Mouse (Mus musculus) MEL (cell line): ENCODE measurements around the gene Gm1673. TPM values are rescaled to one million over a fixed set of nuclear protein-coding genes. Genes with fewer than 3 reads are reported as not detected.

Source experiments
- DNase-seq: peaks from one replicate; pipeline ENCODE4 v3.0.0; 2011; ENCODE audit warnings: low read depth, low spot score
- H3K27ac ChIP-seq: 2 replicates; pipeline ENCODE4 v1.5.1; 2012; ENCODE audit warnings: low read depth, mild to moderate bottlenecking, control low read depth, low read length, moderate library complexity; ENCODE audit not compliant: control insufficient read depth
- H3K27me3 ChIP-seq, 2 experiments: fragments of 150-350 bp in 1 of 2; sonication (generic) in 1 of 2; 2 replicates each; pipeline ENCODE4 v1.6.1; 2012; ENCODE audit warnings: low read length in 2 of 2, mild to moderate bottlenecking in 2 of 2, improper control_type of control experiment in 1 of 2, moderate library complexity in 1 of 2; ENCODE audit not compliant: insufficient read depth in 2 of 2, control insufficient read depth in 1 of 2
- H3K36me3 ChIP-seq, 2 experiments: 2 replicates each; pipeline ENCODE4 v1.6.1; 2012 to 2014; ENCODE audit warnings: low read length in 2 of 2, improper control_type of control experiment in 1 of 2, inconsistent platforms in 1 of 2, mild to moderate bottlenecking in 1 of 2; ENCODE audit not compliant: insufficient read depth in 2 of 2, control insufficient read depth in 1 of 2
- H3K4me1 ChIP-seq, 2 experiments: fragments of 150-350 bp in 1 of 2; sonication (generic) in 1 of 2; 2 replicates each; pipeline ENCODE4 v1.6.1; 2012; ENCODE audit warnings: low read length in 2 of 2, improper control_type of control experiment in 1 of 2, mild to moderate bottlenecking in 1 of 2; ENCODE audit not compliant: insufficient read depth in 2 of 2, control insufficient read depth in 1 of 2
- H3K4me3 ChIP-seq, 2 experiments: fragments of 150-350 bp in 1 of 2; sonication (generic) in 1 of 2; 2 replicates each; pipeline ENCODE4 v1.5.1; 2012; ENCODE audit warnings: low read depth in 2 of 2, low read length in 2 of 2, mild to moderate bottlenecking in 2 of 2, moderate library complexity in 2 of 2, control low read depth in 1 of 2, improper control_type of control experiment in 1 of 2; ENCODE audit not compliant: control insufficient read depth in 1 of 2, insufficient read depth in 1 of 2
- H3K79me2 ChIP-seq: 2 replicates; pipeline ENCODE4 v1.6.1; 2012; ENCODE audit warnings: mild to moderate bottlenecking, low read length, moderate library complexity; ENCODE audit not compliant: control insufficient read depth, poor library complexity, insufficient read depth
- H3K9ac ChIP-seq: 2 replicates; pipeline ENCODE4 v1.6.1; 2012; ENCODE audit warnings: low read depth, mild to moderate bottlenecking, control low read depth, low read length, moderate library complexity; ENCODE audit not compliant: control insufficient read depth, poor library complexity, severe bottlenecking
- H3K9me3 ChIP-seq: fragments of 150-350 bp; sonication (generic); replicated peaks from 2 replicates; pipeline ENCODE4 v1.6.1; 2012; ENCODE audit warnings: mild to moderate bottlenecking, low read length, improper control_type of control experiment, moderate library complexity; ENCODE audit not compliant: insufficient read depth
- BHLHE40 ChIP-seq: IDR thresholded peaks from 2 replicates; pipeline ENCODE4 v1.6.1; 2012; ENCODE audit warnings: low read depth, mild to moderate bottlenecking, inconsistent platforms, low read length, improper control_type of control experiment, borderline replicate concordance
- CHD1 ChIP-seq: IDR thresholded peaks from 2 replicates; pipeline ENCODE4 v1.6.1; 2012; ENCODE audit warnings: low read depth, mild to moderate bottlenecking, inconsistent platforms, low read length, improper control_type of control experiment
- CHD2 ChIP-seq: IDR thresholded peaks from 2 replicates; pipeline ENCODE4 v1.6.1; 2011; ENCODE audit warnings: low read length, improper control_type of control experiment
- CTCF ChIP-seq, 3 experiments: IDR thresholded peaks in 2 of 3; conservative IDR thresholded peaks in 1 of 3; 2 replicates each; pipeline ENCODE4 v1.5.1; 2011 to 2012; ENCODE audit warnings: low read length in 3 of 3, low read depth in 2 of 3, mild to moderate bottlenecking in 2 of 3, improper control_type of control experiment in 1 of 3, inconsistent platforms in 1 of 3, mixed read lengths in 1 of 3, moderate library complexity in 1 of 3; ENCODE audit not compliant: control insufficient read depth in 1 of 3, insufficient read depth in 1 of 3, poor library complexity in 1 of 3, severe bottlenecking in 1 of 3
- EP300 ChIP-seq, 2 experiments: IDR thresholded peaks; 2 replicates each; pipeline ENCODE4 v1.6.1; 2011; ENCODE audit warnings: improper control_type of control experiment in 2 of 2, low read length in 2 of 2, low read depth in 1 of 2, mild to moderate bottlenecking in 1 of 2
- GABPA ChIP-seq: IDR thresholded peaks from 2 replicates; pipeline ENCODE4 v1.6.1; 2012; ENCODE audit warnings: low read depth, mild to moderate bottlenecking, inconsistent platforms, low read length, improper control_type of control experiment, moderate library complexity
- GATA1 ChIP-seq: IDR thresholded peaks from 2 replicates; pipeline ENCODE4 v1.6.1; 2011; ENCODE audit warnings: low read depth, low read length, improper control_type of control experiment
- HCFC1 ChIP-seq: IDR thresholded peaks from 2 replicates; pipeline ENCODE4 v1.6.1; 2012; ENCODE audit warnings: low read depth, mild to moderate bottlenecking, inconsistent platforms, low read length, improper control_type of control experiment, moderate library complexity
- JUND ChIP-seq: IDR thresholded peaks from 2 replicates; pipeline ENCODE4 v1.6.1; 2011; ENCODE audit warnings: low read depth, mild to moderate bottlenecking, improper control_type of control experiment, low read length
- KAT2A ChIP-seq: conservative IDR thresholded peaks from 2 replicates; pipeline ENCODE4 v1.6.1; 2012; ENCODE audit warnings: low read depth, low read length, improper control_type of control experiment, inconsistent platforms
- MAFK ChIP-seq: IDR thresholded peaks from 2 replicates; pipeline ENCODE4 v1.6.1; 2011; ENCODE audit warnings: low read depth, mild to moderate bottlenecking, low read length, improper control_type of control experiment, borderline replicate concordance
- MXI1 ChIP-seq: IDR thresholded peaks from 2 replicates; pipeline ENCODE4 v1.6.1; 2011; ENCODE audit warnings: mild to moderate bottlenecking, low read depth, low read length, improper control_type of control experiment
- MYB ChIP-seq: IDR thresholded peaks from 2 replicates; pipeline ENCODE4 v1.6.1; 2011; ENCODE audit warnings: mild to moderate bottlenecking, low read depth, low read length, improper control_type of control experiment
- MYC ChIP-seq: IDR thresholded peaks from 2 replicates; pipeline ENCODE4 v1.6.1; 2011; ENCODE audit warnings: low read depth, mild to moderate bottlenecking, low read length, improper control_type of control experiment, moderate library complexity
- NELFE ChIP-seq: IDR thresholded peaks from 2 replicates; pipeline ENCODE4 v1.6.1; 2011; ENCODE audit warnings: low read depth, low read length, improper control_type of control experiment
- POLR2AphosphoS5 ChIP-seq: IDR thresholded peaks from 2 replicates; pipeline ENCODE4 v1.6.1; 2012; ENCODE audit warnings: low read depth, borderline replicate concordance, mild to moderate bottlenecking, inconsistent platforms, low read length, moderate library complexity, mixed read lengths
- RCOR1 ChIP-seq: IDR thresholded peaks from 2 replicates; pipeline ENCODE4 v1.6.1; 2012; ENCODE audit warnings: low read depth, mild to moderate bottlenecking, inconsistent platforms, low read length, improper control_type of control experiment
- SIN3A ChIP-seq: IDR thresholded peaks from 2 replicates; pipeline ENCODE4 v1.6.1; 2012; ENCODE audit warnings: low read length, improper control_type of control experiment, inconsistent platforms
- SMC3 ChIP-seq: IDR thresholded peaks from 2 replicates; pipeline ENCODE4 v1.6.1; 2011; ENCODE audit warnings: low read depth, low read length, improper control_type of control experiment
- TBP ChIP-seq: IDR thresholded peaks from 2 replicates; pipeline ENCODE4 v1.8.0; 2011; ENCODE audit warnings: low read depth, low read length, improper control_type of control experiment
- TCF12 ChIP-seq: IDR thresholded peaks from 2 replicates; pipeline ENCODE4 v1.6.1; 2014; ENCODE audit warnings: low read depth, mild to moderate bottlenecking, inconsistent platforms, low read length, improper control_type of control experiment, moderate library complexity
- UBTF ChIP-seq: IDR thresholded peaks from 2 replicates; pipeline ENCODE4 v1.6.1; 2012; ENCODE audit warnings: low read depth, mild to moderate bottlenecking, inconsistent platforms, low read length, improper control_type of control experiment, moderate library complexity, borderline replicate concordance; ENCODE audit not compliant: insufficient read depth
- USF1 ChIP-seq: IDR thresholded peaks from 2 replicates; pipeline ENCODE4 v1.6.1; 2014; ENCODE audit warnings: low read depth, mild to moderate bottlenecking, inconsistent platforms, low read length, improper control_type of control experiment, moderate library complexity
- USF2 ChIP-seq, 2 experiments: IDR thresholded peaks; 2 replicates each; pipeline ENCODE4 v1.6.1; 2011 to 2012; ENCODE audit warnings: improper control_type of control experiment in 2 of 2, low read length in 2 of 2, borderline replicate concordance in 1 of 2, inconsistent platforms in 1 of 2, low read depth in 1 of 2, mild to moderate bottlenecking in 1 of 2; ENCODE audit not compliant: insufficient read depth in 1 of 2
- ZC3H11A ChIP-seq: IDR thresholded peaks from 2 replicates; pipeline ENCODE4 v1.6.1; 2012; ENCODE audit warnings: low read depth, mild to moderate bottlenecking, inconsistent platforms, low read length, improper control_type of control experiment
- ZKSCAN1 ChIP-seq: IDR thresholded peaks from 2 replicates; pipeline ENCODE4 v1.6.1; 2012; ENCODE audit warnings: low read depth, mild to moderate bottlenecking, inconsistent platforms, low read length, improper control_type of control experiment, moderate library complexity
- ZMIZ1 ChIP-seq: IDR thresholded peaks from 2 replicates; pipeline ENCODE4 v1.6.1; 2012; ENCODE audit warnings: low read depth, mild to moderate bottlenecking, inconsistent platforms, low read length, improper control_type of control experiment, moderate library complexity
- ZNF384 ChIP-seq: IDR thresholded peaks from 2 replicates; pipeline ENCODE4 v1.6.1; 2012; ENCODE audit warnings: low read depth, mild to moderate bottlenecking, inconsistent platforms, low read length, improper control_type of control experiment
- polyA plus RNA-seq, 2 experiments: library from polyadenylated mRNA; stranded (reverse) in 1 of 2; unstranded in 1 of 2; fragments of >175 nt in 1 of 2; fragments of >200 nt in 1 of 2; gene quantifications; 2 replicates each; pipeline versions ENCODE4 v1.2.1 to v1.2.4; 2012; ENCODE audit warnings: low replicate concordance in 2 of 2, low read depth in 1 of 2; ENCODE audit not compliant: insufficient read length in 2 of 2, insufficient read depth in 1 of 2, missing spikeins in 1 of 2
- total RNA-seq: library from RNA; depleted of rRNA; stranded (reverse); fragments of 300-350 nt; gene quantifications from 2 replicates; pipeline ENCODE4 v1.2.3, GENCODE M21; 2012

Gene Gm1673
- total and polyA plus RNA-seq, 3 experiments: not detected

- H3K36me3 ChIP-seq: no peaks in the 10 kb centered on the region
- no peak overlapping the region for H3K4me3 ChIP-seq
- H3K79me2 ChIP-seq: no peaks in the 10 kb centered on the region
- H3K9me3 ChIP-seq: no peaks in the 10 kb centered on the region
- no peak for TF ChIP-seq HCFC1
- TF ChIP-seq CHD1: no peak
- TF ChIP-seq USF2 (IDR thresholded peaks at IDR 0.05; ENCODE audit: borderline replicate concordance in 1 of 2, insufficient read depth in 1 of 2, low read depth in 1 of 2, low read length in 2 of 2): no peak
- TF ChIP-seq KAT2A: no peak
- no peak for TF ChIP-seq JUND
- no peak for TF ChIP-seq BHLHE40
- no peak for TF ChIP-seq SMC3
- TF ChIP-seq MXI1: no peak
- no peak for TF ChIP-seq GATA1
- TF ChIP-seq ZC3H11A: no peak
- TF ChIP-seq ZNF384: no peak
- no peak for TF ChIP-seq RCOR1
- TF ChIP-seq CTCF (IDR thresholded peaks at IDR 0.05 in 2 of 3, conservative IDR thresholded peaks at IDR 0.05 in 1 of 3; ENCODE audit: control insufficient read depth in 1 of 3, insufficient read depth in 1 of 3, low read depth in 2 of 3, low read length in 3 of 3, poor library complexity in 1 of 3, severe bottlenecking in 1 of 3): no peak
- TF ChIP-seq MAFK: no peak
- TF ChIP-seq SIN3A: no peak
- no peak for TF ChIP-seq EP300 (IDR thresholded peaks at IDR 0.05; ENCODE audit: low read depth in 1 of 2, low read length in 2 of 2)
- TF ChIP-seq USF1: no peak
- TF ChIP-seq POLR2AphosphoS5: no peak
- TF ChIP-seq, all 39 proteins: peak for 0
- no peak for DNase-seq
- Histone ChIP-seq H3K9ac (no peak overlapping the region), H3K27me3 (peaks cover 2 to 4% of the 10 kb centered on the region in 2 experiments; a peak in 3 of 4 replicates), H3K27ac (no peak overlapping the region), H3K4me1 (no peaks in the 10 kb centered on the region)
Measured at GRCm38 (mm10) chr5:33955868-33956267, 27.4 kb upstream of the Gm1673 start.

GRCm38 (mm10) chr5:33959382-33959781, 23.9 kb upstream of the Gm1673 start:
- no peak overlapping the region for H3K27ac ChIP-seq

More at GRCm38 (mm10) chr5:33959382-33959781, 23.9 kb upstream of the Gm1673 start:
- Histone ChIP-seq H3K9me3 (no peaks in the 10 kb centered on the region), H3K4me1 (no peaks in the 10 kb centered on the region), H3K27me3 (peaks cover 5 to 8% of the 10 kb centered on the region in 2 experiments), H3K9ac (no peak overlapping the region), H3K79me2 (no peaks in the 10 kb centered on the region), H3K36me3 (no peaks in the 10 kb centered on the region), H3K4me3 (no peak overlapping the region)
- no peak for DNase-seq
- TF ChIP-seq JUND (no peak), USF1 (no peak), MAFK (no peak), SMC3 (no peak), ZKSCAN1 (no peak), MYB (no peak), UBTF (no peak), EP300 (IDR thresholded peaks at IDR 0.05; ENCODE audit: low read depth in 1 of 2, low read length in 2 of 2) (no peak), POLR2AphosphoS5 (no peak), GATA1 (no peak), TCF12 (no peak), GABPA (no peak), CHD1 (no peak), USF2 (IDR thresholded peaks at IDR 0.05; ENCODE audit: borderline replicate concordance in 1 of 2, insufficient read depth in 1 of 2, low read depth in 1 of 2, low read length in 2 of 2) (no peak), CHD2 (no peak), TBP (no peak), NELFE (no peak), MYC (no peak), ZMIZ1 (no peak)
